Mouse (Mus musculus) MN1 (cell line): ENCODE data around the gene Rtf2.

Experiments used
- DNase-seq: peaks from one replicate; pipeline ENCODE4 v3.0.0-alpha.2; 2016; ENCODE audit warnings: low spot score

Rtf2 gene

DNA sequence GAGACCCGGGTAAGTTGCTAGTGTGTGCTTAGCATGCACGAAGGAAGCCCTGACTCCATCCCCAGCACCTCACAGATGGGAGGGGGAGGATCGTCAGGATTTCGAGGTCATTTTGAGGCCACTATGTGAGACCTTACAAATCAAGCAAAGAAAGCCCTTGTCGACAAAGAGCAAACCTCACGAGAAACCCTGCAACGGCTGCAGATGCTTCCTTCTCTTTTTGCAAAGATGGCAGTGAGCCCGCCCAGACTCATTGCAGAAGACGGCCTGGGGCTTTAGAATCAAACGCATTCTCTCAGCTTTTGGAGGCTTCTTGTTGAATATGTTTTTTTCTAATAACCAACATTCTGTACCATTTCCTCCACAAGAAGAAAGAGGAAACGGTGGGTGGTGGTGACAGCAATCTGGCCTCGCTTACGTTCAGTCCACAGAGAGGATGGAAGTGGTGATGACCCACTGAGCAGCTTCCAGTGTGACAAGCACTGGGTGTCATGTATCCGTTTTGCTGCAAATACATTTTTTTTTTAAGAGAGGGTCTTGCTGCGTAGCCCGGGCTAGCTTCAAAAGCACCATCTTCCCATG lies 2.9 kb upstream of the Rtf2 start:
- DNase-seq, result no peak

DNA sequence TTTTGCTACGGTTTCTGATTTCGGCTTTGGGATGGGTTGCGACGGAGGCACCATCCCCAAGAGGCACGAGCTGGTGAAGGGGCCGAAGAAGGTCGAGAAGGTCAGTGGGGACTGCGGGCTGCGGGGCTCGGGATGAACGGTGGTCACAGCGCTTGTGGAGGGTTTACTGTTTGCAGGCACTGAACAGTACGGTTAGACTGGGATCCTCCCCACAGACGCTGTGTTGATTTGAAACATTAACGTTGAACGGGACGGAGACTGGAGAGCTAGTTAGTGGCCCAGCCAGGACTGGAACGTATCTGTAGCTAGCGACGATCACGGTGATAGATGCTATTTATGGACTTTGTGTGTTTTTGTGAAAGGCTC lies 267 bp downstream of the Rtf2 start:
- DNase-seq, result no peak

DNA sequence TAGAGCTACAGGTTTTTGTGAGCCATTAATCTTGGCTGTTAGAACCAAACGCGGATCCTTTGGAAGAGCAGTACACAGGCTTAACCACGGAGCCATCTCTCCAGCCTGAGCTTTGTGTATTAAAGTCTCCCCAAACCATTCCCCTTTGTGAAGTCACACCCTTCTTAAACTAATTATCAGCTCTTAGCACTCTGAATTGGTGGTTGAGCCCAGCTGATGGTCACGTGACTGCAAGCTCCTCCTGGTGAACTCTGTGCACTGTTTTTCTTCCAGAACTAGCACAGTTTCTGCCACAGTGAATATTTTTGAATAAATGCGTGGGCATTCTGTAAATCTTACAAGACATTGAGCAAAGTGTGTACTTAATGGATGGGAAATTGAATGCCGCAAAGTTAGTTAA lies 820 bp downstream of the Rtf2 start:
- peak; percentile 45 for DNase-seq

DNA sequence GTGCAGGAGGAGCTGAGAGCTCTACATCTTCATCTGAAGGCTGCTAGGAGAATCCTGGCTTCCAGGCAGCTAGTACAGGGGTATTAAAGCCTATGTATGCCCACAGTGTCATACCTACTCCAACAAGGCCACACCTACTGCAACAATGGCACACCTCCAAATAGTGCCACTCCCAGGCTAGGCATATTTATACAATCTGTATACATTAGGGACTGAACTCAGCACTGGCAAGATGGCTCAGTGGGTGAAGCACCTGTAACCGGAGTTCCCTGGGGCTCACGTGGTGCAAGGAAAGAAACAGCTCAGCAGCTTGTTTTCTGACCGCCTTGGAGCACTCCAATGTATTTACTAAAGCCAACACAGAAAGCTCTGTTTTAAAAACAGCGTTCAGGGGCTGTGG lies 5.3 kb downstream of the Rtf2 start:
- DNase-seq, result no peak

DNA sequence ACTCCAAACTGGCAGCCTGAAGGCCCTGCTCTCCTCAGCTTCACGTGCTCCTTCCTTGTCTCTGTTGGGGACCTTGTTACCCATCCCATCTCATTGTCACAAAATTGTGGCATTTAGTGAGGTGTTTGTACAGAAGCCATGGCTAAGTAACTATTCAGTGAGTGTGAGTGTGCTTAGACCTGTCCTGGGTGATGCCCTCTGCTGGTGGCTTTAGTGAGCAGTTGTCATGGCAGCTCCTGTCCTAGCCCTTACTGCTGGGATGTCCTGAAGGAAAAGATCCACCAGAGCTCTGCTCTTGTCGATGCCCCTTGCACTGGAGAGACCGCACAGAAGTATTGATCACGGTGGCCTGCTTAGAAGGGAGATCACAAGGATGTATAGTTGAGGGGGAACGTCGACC lies 7.0 kb downstream of the Rtf2 start:
- DNase-seq, result peak; percentile 37

DNA sequence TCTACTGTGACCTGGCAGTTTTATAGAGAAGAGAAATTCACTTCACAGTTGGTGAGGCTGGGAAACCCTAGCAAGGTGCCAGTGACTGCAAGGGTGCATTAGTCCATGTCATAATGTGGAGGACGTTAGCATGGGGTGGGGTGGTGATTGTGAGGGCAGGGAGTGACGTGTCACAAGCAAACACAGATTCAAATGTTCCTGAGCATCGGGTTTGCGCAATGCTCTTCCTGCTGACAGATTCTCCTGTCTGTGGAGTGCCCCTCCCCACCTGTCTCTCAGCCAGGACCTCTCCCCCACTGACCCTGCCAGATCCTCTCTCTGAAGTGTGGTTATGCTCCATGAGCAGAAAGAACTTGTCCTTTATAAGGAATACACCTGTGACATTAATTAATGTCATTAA lies 8.0 kb downstream of the Rtf2 start:
- DNase-seq, result no peak

DNA sequence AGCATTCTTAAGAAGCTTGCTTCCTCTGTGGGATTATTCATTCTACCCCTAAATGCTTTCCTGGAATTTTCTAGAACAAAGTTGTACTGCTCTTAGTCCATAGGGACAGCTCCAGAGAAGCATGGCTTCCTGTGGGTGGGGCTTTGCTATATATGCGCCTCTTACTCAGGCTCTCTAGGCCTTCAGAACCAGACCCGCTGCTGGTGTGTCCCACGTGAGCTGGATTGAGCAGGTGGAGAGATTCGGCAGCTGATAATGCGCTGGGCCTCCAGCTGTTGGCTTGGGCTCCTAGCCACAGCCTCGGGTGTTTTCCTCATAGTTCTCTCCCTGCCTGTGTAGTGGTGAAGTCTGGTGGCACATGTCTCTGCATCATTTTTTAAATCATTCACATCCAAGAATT lies 10.3 kb downstream of the Rtf2 start:
- DNase-seq, result no peak

DNA sequence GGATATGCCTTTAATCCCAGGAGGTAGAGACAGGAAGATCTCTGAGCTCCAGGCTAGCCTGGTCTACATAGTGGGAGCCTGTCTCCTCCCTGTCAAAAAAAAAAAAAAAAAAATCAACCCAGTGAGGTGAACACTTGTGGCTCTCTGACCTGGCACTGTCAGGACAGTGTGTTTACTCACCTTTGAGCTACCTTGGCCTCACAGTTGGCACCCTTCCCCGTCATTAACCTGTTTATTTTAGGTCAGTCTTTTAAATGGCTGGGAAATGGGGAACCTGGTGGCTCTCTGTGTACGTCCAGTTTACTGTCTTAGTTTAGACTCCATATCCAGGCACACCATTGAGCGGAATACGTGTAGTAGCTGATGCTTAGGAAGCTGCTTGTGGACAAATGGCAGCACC lies 11.7 kb downstream of the Rtf2 start:
- no peak for DNase-seq

DNA sequence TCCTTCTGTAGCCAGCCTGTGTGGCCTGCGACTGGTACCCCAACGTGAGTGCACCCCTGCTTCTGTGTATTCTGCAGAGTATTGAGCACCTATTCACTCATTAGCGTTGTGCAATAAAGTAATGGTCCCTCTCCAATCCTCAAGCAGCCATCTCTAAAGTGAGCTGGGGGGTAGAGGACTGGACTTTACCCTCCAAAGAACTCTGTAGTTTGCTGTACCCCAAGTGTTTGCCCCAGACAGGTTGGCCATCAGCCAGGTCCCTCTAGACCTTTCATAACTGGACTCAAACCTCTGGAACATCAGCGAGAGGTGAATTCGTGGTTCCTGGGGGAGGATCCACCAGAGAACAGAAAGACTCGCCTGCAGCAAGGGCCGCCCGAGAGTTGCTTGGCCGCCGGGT lies 12.1 kb downstream of the Rtf2 start:
- no peak for DNase-seq

DNA sequence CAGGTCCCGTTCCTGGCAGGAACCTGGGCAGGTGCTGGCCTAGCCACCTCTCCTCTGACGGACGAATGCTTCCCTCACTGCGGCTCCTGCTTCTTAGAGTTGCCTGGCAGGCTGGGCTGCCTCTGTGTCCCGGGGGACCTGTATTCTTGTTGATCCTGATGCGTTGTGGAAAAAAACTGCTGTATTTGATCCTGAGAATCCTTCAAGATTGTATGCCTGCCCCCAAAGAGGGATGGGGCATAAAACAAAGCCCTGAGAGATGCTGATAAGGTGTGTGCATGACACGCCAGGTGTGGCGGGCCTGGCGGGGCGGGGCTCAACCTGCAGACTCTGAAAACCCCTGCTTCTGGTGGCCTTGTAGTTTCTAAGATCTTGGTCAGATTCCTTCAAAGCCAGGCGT lies 18.1 kb downstream of the Rtf2 start, which contains the start of gene Gcnt7:
Gcnt7 (minus strand) TSS at position 101 of the 400 bp plus-strand sequence.
- DNase-seq, result no peak

DNA sequence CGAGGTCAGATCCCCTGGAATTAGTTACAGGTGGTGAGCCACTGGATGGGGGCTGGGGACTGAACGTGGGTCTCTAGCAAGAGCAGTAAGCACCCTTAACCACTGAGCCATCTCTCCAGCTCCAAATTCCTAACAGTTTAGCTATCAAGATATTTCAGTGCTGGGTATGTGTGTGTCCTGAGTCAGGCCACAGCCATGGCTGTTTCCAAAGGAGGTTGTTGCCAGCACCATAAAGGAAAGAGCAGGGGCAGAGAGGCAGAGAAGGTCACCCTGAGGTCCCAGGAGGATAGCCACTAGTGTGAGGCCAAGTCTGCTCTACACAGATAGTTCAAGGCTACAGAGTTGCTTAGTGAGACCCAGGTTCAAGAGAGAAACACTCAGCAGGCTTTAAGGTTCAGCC lies 20.3 kb downstream of the Rtf2 start:
- no peak for DNase-seq

DNA sequence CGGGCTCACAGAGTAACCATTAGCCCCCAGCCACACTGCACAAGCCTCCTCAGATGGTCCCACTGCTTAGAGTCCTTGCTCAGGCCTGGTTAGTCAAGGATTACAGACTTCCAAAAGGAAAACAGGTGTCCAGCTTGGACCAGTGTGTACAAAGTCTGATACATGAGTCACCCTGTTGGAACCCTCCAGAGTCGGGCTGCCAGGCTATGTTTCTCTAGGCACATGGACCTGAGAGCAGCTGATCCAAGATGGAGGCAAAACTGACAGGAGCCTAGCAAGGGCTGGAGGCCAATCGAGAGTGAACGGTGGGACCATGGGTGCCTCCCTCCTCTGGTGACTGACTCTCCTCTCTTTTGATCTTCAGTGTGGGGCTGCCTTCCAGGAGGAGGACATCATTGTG lies 22.5 kb downstream of the Rtf2 start:
- DNase-seq, result no peak

DNA sequence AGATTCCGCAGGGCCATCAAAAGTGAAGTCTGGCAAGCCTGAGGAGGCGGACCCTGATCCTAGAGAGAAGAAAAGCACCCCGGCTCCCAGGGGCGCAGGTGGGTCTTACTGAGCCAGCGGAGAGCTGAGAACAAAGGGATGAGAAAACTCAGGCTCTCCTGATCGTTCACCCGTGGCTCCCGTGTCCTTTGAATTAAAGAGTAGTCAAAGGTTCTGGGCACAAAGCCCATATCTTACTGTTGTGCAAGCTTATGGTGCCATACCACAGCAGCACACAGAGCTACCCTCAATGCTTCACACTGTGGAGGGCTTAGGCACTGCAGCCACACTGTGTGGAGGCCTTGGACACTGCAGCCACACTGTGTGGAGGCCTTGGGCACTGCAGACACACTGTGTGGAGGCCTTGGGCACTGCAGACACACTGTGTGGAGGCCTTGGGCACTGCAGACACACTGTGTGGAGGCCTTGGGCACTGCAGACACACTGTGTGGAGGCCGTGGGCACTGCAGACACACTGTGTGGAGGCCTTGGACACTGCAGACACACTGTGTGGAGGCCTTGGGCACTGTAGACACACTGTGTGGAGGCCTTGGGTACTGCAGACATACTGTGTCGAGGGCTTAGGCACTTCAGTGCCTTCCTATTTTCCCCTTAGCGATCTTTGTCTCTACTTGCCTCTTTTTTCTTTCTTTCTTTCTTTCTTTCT lies 26.2 kb downstream of the Rtf2 start:
- no peak for DNase-seq

DNA sequence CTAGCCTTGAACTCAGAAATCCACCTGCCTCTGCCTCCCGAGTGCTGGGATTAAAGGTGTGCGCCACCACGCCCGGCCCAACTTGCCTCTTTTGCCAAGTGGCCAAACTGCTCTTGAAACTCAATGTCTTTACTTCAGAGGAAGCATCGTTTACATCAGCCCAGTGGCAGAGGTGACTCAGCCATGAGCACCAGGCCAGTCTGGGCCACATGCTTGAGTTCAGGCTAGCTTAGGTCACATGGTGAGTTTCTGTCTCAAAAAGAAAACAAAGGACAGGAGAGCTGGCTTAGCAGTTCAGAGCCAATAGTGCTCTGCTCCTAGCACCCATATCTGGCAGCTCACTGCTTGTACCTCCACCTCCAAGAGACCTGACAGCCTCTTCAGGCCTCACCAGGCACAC lies 26.9 kb downstream of the Rtf2 start:
- peak; percentile 45 for DNase-seq

DNA sequence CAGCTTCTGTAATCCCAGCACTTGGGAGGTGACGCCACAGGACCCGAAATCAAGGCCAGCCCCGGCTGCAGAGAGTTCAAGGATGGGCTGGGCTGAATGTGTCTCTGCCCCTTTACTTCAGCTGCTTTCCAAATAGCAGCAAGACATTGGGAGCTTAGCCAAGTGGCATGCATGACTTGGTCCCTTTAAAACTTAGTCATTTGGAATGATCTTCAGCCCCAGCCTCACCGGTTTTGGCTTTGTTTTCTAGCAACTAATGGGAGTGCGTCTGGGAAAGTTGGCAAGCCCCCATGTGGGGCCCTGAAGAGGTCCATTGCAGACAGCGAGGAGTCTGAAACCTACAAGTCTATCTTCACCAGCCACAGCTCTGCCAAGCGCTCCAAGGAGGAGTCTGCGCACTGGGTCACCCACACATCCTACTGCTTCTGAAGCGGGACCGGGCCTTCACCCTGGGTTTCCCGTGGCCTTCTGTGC lies 28.0 kb downstream of the Rtf2 start:
- no peak for DNase-seq

DNA sequence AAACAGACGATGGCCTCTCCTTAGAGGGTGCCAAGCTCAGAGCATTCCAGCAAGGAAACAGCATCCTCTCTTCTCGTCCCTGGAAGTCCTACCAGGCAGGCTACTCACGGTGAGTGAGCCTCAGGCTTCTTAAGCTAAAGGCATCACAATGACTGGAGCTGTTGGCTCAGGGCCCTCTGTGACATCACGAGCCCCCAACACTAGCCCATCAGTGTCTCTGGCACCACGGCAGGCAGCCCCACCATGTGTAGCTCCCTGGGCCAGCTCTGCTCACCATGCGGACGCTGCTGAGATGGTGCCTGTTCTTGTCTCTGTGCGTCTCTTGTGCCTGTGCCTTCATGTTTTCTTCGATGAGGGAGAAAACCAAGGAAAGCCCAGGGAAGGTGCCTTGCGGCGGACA lies 32.0 kb downstream of the Rtf2 start, which contains the start of gene Fam209:
Fam209 (plus strand) TSS at position 203 of the 400 bp plus-strand sequence.
- no peak for DNase-seq

DNA sequence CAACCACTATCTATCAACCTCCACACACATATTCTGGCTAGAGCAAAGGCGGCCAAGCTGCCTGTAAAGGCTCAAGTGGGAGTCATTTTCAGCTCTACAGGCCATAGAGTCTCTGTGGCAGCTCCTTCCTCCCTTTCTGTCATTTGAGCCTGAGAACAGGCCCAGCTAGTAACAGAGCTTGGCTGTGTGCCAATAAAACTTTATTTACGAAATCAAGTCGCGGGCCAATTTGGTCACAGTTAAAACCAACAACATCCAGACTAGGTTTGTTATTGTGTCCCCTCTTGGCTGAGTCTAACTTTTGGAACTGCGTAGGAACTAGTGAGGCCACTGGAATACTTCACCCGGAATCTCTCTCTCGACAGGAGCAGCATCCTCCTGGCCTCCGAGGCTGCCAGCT lies 33.2 kb downstream of the Rtf2 start:
- DNase-seq, result no peak

DNA sequence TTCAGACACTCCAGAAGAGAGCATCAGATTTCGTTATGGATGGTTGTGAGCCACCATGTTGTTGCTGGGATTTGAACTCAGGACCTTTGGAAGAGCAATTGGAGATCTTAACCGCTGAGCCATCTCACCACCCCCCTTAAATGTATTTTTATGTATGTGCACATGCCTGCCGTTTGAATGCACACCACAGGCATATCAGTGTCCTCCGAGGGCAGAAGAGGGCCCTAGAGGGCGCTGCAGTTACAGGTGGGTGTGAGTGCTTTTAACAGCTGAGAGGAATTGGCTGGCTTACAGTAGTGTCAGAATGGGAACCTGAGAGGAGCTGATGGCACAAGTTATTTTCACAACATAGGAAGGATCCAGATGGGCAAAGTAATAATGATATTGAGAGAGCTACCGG lies 34.6 kb downstream of the Rtf2 start:
- DNase-seq, result no peak

DNA sequence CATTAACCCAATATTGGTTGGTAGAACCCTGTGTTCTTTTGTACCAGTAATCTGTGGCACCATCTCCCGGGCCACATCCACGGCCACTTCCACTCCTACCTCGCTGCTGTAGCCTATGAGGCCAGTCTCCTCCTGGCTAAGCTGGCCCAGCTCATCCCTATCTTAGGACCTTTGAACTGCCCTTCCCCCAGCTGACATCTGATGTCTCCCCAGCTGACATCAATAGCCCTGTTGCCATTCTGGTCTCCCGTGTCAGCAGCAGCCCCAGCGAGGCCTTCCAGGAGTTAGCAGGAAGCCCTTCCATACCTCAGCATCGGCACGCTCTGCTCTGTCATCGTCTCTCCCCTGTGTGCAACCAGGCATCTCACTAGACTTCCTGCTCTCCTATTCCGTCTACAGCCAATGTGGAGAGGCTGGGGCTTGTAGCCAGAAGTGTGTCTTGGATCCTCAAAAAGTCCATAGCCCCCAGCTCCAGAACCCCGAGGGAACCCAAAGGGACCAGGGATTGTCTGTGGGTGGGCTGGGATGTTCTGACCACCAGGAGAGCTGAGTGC lies 36.4 kb downstream of the Rtf2 start:
- DNase-seq, result no peak

DNA sequence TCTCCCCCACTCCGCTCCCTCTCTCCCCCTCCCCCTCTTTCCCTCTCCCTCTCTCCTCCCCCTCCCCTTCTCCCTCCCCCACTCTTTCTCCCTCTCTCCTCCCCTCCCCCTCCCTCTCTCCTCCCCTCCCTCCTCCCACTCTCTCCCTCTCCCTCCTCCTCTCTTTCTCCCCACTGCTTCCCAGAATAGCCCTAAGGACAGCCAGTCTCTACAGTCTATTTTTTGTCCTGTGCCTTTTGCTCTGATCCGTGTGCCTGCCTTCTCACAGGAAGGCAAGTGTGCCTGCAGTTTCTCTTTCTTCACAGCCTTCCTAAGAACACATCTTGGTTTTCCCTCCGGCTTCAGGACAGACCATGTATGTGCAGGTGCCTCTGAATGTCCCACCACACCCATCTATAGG lies 37.0 kb downstream of the Rtf2 start:
- no peak for DNase-seq

DNA sequence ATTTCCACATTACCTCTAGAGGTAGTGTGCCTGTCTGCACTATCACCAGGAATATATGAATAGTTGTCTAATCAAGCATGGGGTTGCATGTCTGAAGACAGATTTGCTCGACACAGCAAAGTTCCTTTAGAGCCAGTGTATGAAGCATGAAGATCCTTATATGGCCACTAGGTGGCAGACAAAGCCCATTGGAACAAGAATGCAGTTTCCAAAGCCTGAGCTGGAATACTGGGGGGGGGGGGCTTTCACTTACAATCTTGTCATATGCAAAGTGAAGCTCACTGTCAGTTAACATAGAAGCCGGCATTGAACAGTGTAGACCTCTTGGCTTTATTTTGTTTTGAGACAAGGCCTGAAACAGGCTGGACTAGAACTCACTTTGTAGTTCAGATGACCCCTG lies 37.5 kb downstream of the Rtf2 start:
- peak; percentile 60 for DNase-seq

DNA sequence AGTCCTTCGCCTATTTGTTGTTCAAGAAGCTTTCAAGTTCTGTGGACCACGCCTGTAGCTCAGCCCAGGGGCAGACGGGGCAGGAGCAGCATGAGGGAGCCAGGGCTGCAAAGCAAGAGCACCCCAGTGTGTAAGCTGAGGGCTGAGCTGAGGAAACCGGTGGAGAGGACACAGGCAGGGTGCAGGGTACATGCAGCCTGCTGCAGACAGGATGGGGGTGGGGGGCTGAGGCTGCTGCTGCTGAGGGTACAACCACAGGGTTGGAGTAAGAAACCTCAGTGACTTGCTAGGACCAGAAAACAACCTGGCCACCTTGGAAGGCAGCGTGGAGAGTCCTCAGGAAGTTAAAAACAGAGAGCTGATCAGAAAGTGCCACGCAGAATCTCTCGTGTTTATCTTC lies 39.9 kb downstream of the Rtf2 start:
- DNase-seq, result no peak

DNA sequence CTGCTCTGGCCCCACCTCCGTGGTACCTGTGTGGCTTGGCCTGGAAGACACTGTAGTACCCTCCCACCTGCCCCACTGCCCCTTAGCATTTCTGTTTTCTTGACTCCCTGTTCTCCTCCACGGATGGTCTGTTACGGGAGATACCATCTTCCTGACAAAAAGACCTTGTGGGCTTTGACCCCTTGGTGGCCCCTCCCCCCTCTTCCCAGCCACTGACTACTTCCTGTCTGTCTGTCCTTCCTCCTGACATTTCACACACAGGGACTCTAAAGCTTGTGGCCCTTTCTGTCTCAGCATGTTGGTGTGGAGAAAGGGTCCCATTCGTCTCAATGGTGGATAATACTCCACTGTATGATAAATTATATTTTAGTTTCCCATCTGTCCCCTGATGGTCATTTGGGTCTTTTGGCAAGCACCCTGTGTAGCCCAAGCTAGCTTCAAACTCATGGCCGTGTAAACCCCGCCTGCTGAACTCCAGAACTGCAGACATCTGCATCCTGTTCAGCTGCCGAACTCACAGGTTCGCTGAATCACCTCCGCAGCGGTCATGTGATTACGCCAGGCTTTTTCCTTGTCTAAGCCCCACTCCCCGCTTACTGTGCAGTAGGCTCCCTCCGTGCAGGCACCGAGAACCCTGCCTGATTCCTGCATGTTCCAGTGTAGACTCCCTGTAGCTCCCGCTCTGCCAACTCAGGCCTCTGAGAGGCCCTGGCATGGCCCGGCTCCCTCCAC lies 41.5 kb downstream of the Rtf2 start:
- no peak for DNase-seq
